Mouse (Mus musculus): ENCODE data around the gene Gper1. TPM values are rescaled to one million over a fixed set of nuclear protein-coding genes. Genes with fewer than 3 reads are reported as not detected.
A peak's percentile ranks its signal among the peaks of the same experiment; 100 is the strongest.

Gene Gper1
- polyA plus RNA-seq, 1 experiment from 2014 or later, result 4.2 TPM

GRCm38 (mm10) chr5:139434940-139435339 is 12.0 kb downstream of the Gper1 start:
- Histone ChIP-seq H3K27me3 (no peaks in the 10 kb centered on the region), H3K4me2 (replicated peaks) (no peak overlapping the region), H3K4me3 (replicated peaks) (no peak overlapping the region), H3K36me3 (no peaks in the 10 kb centered on the region), H3K9me3 (replicated peaks) (no peaks in the 10 kb centered on the region), H3K27ac (replicated peaks) (no peak overlapping the region), H3K4me1 (peaks cover 11% of the 10 kb centered on the region), H3K9ac (no peak overlapping the region)
- WGBS, result 55% methylated on average over 8 of the region's 8 CpGs
- ATAC-seq (ENCODE audit: insufficient number of reproducible peaks, low FRiP score, low TSS enrichment, low read depth), result no peak

GRCm38 (mm10) chr5:139437769-139438168 is 14.8 kb downstream of the Gper1 start:
- WGBS, result 95% methylated on average over 4 of the region's 4 CpGs
- H3K9ac ChIP-seq, result no peak overlapping the region
- H3K4me2 ChIP-seq (replicated peaks), result no peak overlapping the region
- no peaks in the 10 kb centered on the region for H3K27me3 ChIP-seq
- no peak overlapping the region for H3K4me3 ChIP-seq (replicated peaks)
- ATAC-seq (ENCODE audit: insufficient number of reproducible peaks, low FRiP score, low TSS enrichment, low read depth), result no peak
- no peaks in the 10 kb centered on the region for H3K36me3 ChIP-seq
- H3K4me1 ChIP-seq, result 0 out of 2 replicates have a peak, but pooled peaks cover 12% of the 10 kb centered on the region
- H3K27ac ChIP-seq (replicated peaks), result no peak overlapping the region
- no peaks in the 10 kb centered on the region for H3K9me3 ChIP-seq (replicated peaks)

- H3K9me3 ChIP-seq (replicated peaks), result no peaks in the 10 kb centered on the region
- ATAC-seq (ENCODE audit: insufficient number of reproducible peaks, low FRiP score, low TSS enrichment, low read depth), result no peak
- H3K27me3 ChIP-seq, result no peaks in the 10 kb centered on the region
- no peak overlapping the region for H3K9ac ChIP-seq
- H3K27ac ChIP-seq (replicated peaks), result no peak overlapping the region
- H3K4me1 ChIP-seq, result 0 out of 2 replicates have a peak, but pooled peaks cover 17% of the 10 kb centered on the region
- WGBS, result 77% methylated on average over 12 of the region's 12 CpGs
- no peaks in the 10 kb centered on the region for H3K36me3 ChIP-seq
- H3K4me3 ChIP-seq (replicated peaks), result no peak overlapping the region
- H3K4me2 ChIP-seq (replicated peaks), result no peak overlapping the region
These were observed 15.5 kb downstream of the Gper1 start for GRCm38 (mm10) chr5:139438440-139438839.

- Histone ChIP-seq H3K4me2 (replicated peaks) (no peak overlapping the region), H3K9me3 (replicated peaks) (no peaks in the 10 kb centered on the region), H3K9ac (no peak overlapping the region), H3K4me3 (replicated peaks) (no peak overlapping the region), H3K27me3 (no peaks in the 10 kb centered on the region), H3K27ac (replicated peaks) (no peak overlapping the region), H3K4me1 (0 out of 2 replicates have a peak, but pooled peaks cover 13% of the 10 kb centered on the region), H3K36me3 (no peaks in the 10 kb centered on the region)
- 84% methylated on average over 5 of the region's 5 CpGs for WGBS
- no peak for ATAC-seq (ENCODE audit: insufficient number of reproducible peaks, low FRiP score, low TSS enrichment, low read depth)
These were observed 17.5 kb downstream of the Gper1 start for GRCm38 (mm10) chr5:139440451-139440850.

- H3K4me3 ChIP-seq (replicated peaks), result no peak overlapping the region
- 93% methylated on average over 11 of the region's 11 CpGs for WGBS
- H3K27me3 ChIP-seq, result no peaks in the 10 kb centered on the region
- no peak overlapping the region for H3K9ac ChIP-seq
- H3K4me1 ChIP-seq, result 0 out of 2 replicates have a peak, but pooled peaks cover 12% of the 10 kb centered on the region
- no peak overlapping the region for H3K27ac ChIP-seq (replicated peaks)
- H3K9me3 ChIP-seq (replicated peaks), result no peaks in the 10 kb centered on the region
- H3K4me2 ChIP-seq (replicated peaks), result no peak overlapping the region
- no peaks in the 10 kb centered on the region for H3K36me3 ChIP-seq
- no peak for ATAC-seq (ENCODE audit: insufficient number of reproducible peaks, low FRiP score, low TSS enrichment, low read depth)
These were observed 18.2 kb downstream of the Gper1 start for GRCm38 (mm10) chr5:139440926-139441725.

GRCm38 (mm10) chr5:139441726-139442018 is 18.7 kb downstream of the Gper1 start:
- Histone ChIP-seq H3K27ac (replicated peaks) (no peak overlapping the region), H3K9ac (no peak overlapping the region), H3K36me3 (no peaks in the 10 kb centered on the region), H3K9me3 (replicated peaks) (no peaks in the 10 kb centered on the region), H3K4me3 (replicated peaks) (no peak overlapping the region), H3K4me2 (replicated peaks) (no peak overlapping the region), H3K27me3 (no peaks in the 10 kb centered on the region), H3K4me1 (0 out of 2 replicates have a peak, but pooled peaks cover 12% of the 10 kb centered on the region)
- ATAC-seq (ENCODE audit: insufficient number of reproducible peaks, low FRiP score, low TSS enrichment, low read depth), result no peak
- 95% methylated on average over 2 of the region's 2 CpGs for WGBS

- Histone ChIP-seq H3K4me3 (replicated peaks) (no peak overlapping the region), H3K4me1 (0 out of 2 replicates have a peak, but pooled peaks cover 12% of the 10 kb centered on the region), H3K9ac (no peak overlapping the region), H3K9me3 (replicated peaks) (no peaks in the 10 kb centered on the region), H3K27ac (replicated peaks) (no peak overlapping the region), H3K36me3 (no peaks in the 10 kb centered on the region), H3K4me2 (replicated peaks) (no peak overlapping the region), H3K27me3 (no peaks in the 10 kb centered on the region)
- ATAC-seq (ENCODE audit: insufficient number of reproducible peaks, low FRiP score, low TSS enrichment, low read depth), result no peak
- WGBS, result 65% methylated on average over 12 of the region's 12 CpGs
These were observed 19.5 kb downstream of the Gper1 start for GRCm38 (mm10) chr5:139442428-139442827.

GRCm38 (mm10) chr5:139442962-139443361 is 20.0 kb downstream of the Gper1 start:
- Histone ChIP-seq H3K4me3 (replicated peaks) (no peak overlapping the region), H3K27me3 (no peaks in the 10 kb centered on the region), H3K4me2 (replicated peaks) (no peak overlapping the region), H3K9ac (no peak overlapping the region), H3K9me3 (replicated peaks) (no peaks in the 10 kb centered on the region), H3K27ac (replicated peaks) (no peak overlapping the region), H3K36me3 (no peaks in the 10 kb centered on the region), H3K4me1 (0 out of 2 replicates have a peak, but pooled peaks cover 12% of the 10 kb centered on the region)
- 64% methylated on average over 4 of the region's 4 CpGs for WGBS
- ATAC-seq (ENCODE audit: insufficient number of reproducible peaks, low FRiP score, low TSS enrichment, low read depth), result no peak

GRCm38 (mm10) chr5:139445258-139445657 is 22.3 kb downstream of the Gper1 start:
- Histone ChIP-seq H3K9me3 (replicated peaks) (no peaks in the 10 kb centered on the region), H3K27ac (replicated peaks) (no peak overlapping the region), H3K9ac (no peak overlapping the region), H3K4me3 (replicated peaks) (no peak overlapping the region), H3K4me1 (peaks cover 24% of the 10 kb centered on the region), H3K36me3 (no peaks in the 10 kb centered on the region), H3K27me3 (no peaks in the 10 kb centered on the region), H3K4me2 (replicated peaks) (no peak overlapping the region)
- WGBS, result 82% methylated on average over 8 of the region's 8 CpGs
- no peak for ATAC-seq (ENCODE audit: insufficient number of reproducible peaks, low FRiP score, low TSS enrichment, low read depth)

GRCm38 (mm10) chr5:139448025-139448424 is 25.1 kb downstream of the Gper1 start:
- Histone ChIP-seq H3K4me1 (peaks cover 14% of the 10 kb centered on the region), H3K27ac (replicated peaks) (no peak overlapping the region), H3K27me3 (no peaks in the 10 kb centered on the region), H3K36me3 (no peaks in the 10 kb centered on the region), H3K9ac (no peak overlapping the region; the same call in 1 of the 2 replicates), H3K4me2 (replicated peaks) (no peak overlapping the region), H3K9me3 (replicated peaks) (no peaks in the 10 kb centered on the region), H3K4me3 (replicated peaks) (no peak overlapping the region)
- WGBS, result 77% methylated on average over 6 of the region's 6 CpGs
- no peak for ATAC-seq (ENCODE audit: insufficient number of reproducible peaks, low FRiP score, low TSS enrichment, low read depth)

GRCm38 (mm10) chr5:139449161-139449791 is 26.3 kb downstream of the Gper1 start:
- H3K27ac ChIP-seq (replicated peaks), result 0 out of 2 replicates have a peak overlapping the region, but pooled peaks have one; percentile 39
- ATAC-seq (ENCODE audit: insufficient number of reproducible peaks, low FRiP score, low TSS enrichment, low read depth), result no peak

More at GRCm38 (mm10) chr5:139449161-139449791, 26.3 kb downstream of the Gper1 start:
- H3K4me2 ChIP-seq (replicated peaks), result no peak overlapping the region
- no peaks in the 10 kb centered on the region for H3K9me3 ChIP-seq (replicated peaks)
- no peak overlapping the region for H3K9ac ChIP-seq
- no peak overlapping the region for H3K4me3 ChIP-seq (replicated peaks)
- no peaks in the 10 kb centered on the region for H3K36me3 ChIP-seq
- peaks cover 12% of the 10 kb centered on the region for H3K4me1 ChIP-seq
- WGBS, result 47% methylated on average over 5 of the region's 5 CpGs
- H3K27me3 ChIP-seq, result no peaks in the 10 kb centered on the region
